Mouse (Mus musculus) hindbrain, embryonic 10.5 days (tissue): ENCODE data around the gene Pitx1. TPM values are rescaled to one million over a fixed set of nuclear protein-coding genes. Genes with fewer than 3 reads are reported as not detected.

Source experiments
- DNase-seq: peaks from one replicate; pipeline ENCODE4 v3.0.0-alpha.2; 2017; ENCODE audit warnings: low spot score
- H3K27ac ChIP-seq: fragments of 300-500 bp; sonication (generic); 2 replicates; pipeline ENCODE4 v1.5.1; 2016; ENCODE audit warnings: mild to moderate bottlenecking, moderate library complexity
- H3K27me3 ChIP-seq: fragments of 300-500 bp; sonication (generic); 2 replicates; pipeline ENCODE4 v1.6.1; 2016; ENCODE audit warnings: mild to moderate bottlenecking; ENCODE audit not compliant: poor library complexity, insufficient read depth, severe bottlenecking
- H3K36me3 ChIP-seq: fragments of 300-500 bp; sonication (generic); 2 replicates; pipeline ENCODE4 v1.6.1; 2016; ENCODE audit warnings: mild to moderate bottlenecking, moderate library complexity
- H3K4me1 ChIP-seq: fragments of 300-500 bp; sonication (generic); replicated peaks from 2 replicates; pipeline ENCODE4 v1.6.1; 2016; ENCODE audit warnings: mild to moderate bottlenecking
- H3K4me3 ChIP-seq: fragments of 300-500 bp; sonication (generic); 2 replicates; pipeline ENCODE4 v1.5.1; 2016; ENCODE audit warnings: mild to moderate bottlenecking, moderate library complexity
- H3K9me3 ChIP-seq: fragments of 300-500 bp; sonication (generic); 2 replicates; pipeline ENCODE4 v1.6.1; 2016; ENCODE audit warnings: mild to moderate bottlenecking, moderate library complexity
- WGBS: fragments of 180-500 bp; shearing (Covaris S2); methylation state at CpG from one replicate; pipeline ENCODE4 v1.1.7; 2016; 5-methylcytosine and 5-hydroxymethylcytosine counted together
- polyA plus RNA-seq: library from polyadenylated mRNA; unstranded; fragments of >200 nt; fragmentation: Nextera tagmentation; extraction: Ambion mirVana; gene quantifications from 2 replicates; pipeline ENCODE4 v1.2.1, GENCODE M21; 2016

The Pitx1 gene
- 0.47 and 0.80 TPM in 2 replicates for polyA plus RNA-seq

GRCm38 (mm10) chr13:55836142-55836625 is at the start of gene Pitx1:
Gene Pitx1 (minus strand): TSS chr13:55836192.
- WGBS, result under 1% methylated on average over 36 of the region's 36 CpGs
- Histone ChIP-seq H3K4me1 (peaks cover 41% of the 10 kb centered on the region), H3K27ac (no peak within 1 kb of the TSS), H3K4me3 (peak within 1 kb of the TSS; percentile 38), H3K36me3 (no peaks in the 10 kb centered on the region), H3K27me3 (peaks cover 100% of the 10 kb centered on the region), H3K9me3 (no peaks in the 10 kb centered on the region)
- peak; percentile 51 for DNase-seq

GRCm38 (mm10) chr13:55881431-55882202 is 45.6 kb upstream of the Pitx1 start:
- H3K9me3 ChIP-seq, result no peaks in the 10 kb centered on the region
- DNase-seq, result no peak
- H3K4me3 ChIP-seq, result no peak overlapping the region
- 0 out of 2 replicates have a peak overlapping the region, but pooled peaks have one; percentile 8 for H3K27ac ChIP-seq
- peaks cover 5% of the 10 kb centered on the region; the same call in 1 of the 2 replicates for H3K4me1 ChIP-seq
- no peaks in the 10 kb centered on the region for H3K36me3 ChIP-seq
- 62% methylated on average over 16 of the region's 16 CpGs for WGBS
- peaks cover 19% of the 10 kb centered on the region for H3K27me3 ChIP-seq

GRCm38 (mm10) chr13:55878353-55878752 is 42.4 kb upstream of the Pitx1 start:
- 86% methylated on average over 4 of the region's 4 CpGs for WGBS
- peaks cover 18% of the 10 kb centered on the region for H3K27me3 ChIP-seq
- DNase-seq, result no peak

GRCm38 (mm10) chr13:55871410-55871809 is 35.4 kb upstream of the Pitx1 start:
- Histone ChIP-seq H3K36me3 (no peaks in the 10 kb centered on the region), H3K27ac (no peak overlapping the region), H3K4me1 (peaks cover 23% of the 10 kb centered on the region), H3K4me3 (no peak overlapping the region), H3K9me3 (0 out of 2 replicates have a peak, but pooled peaks cover 10% of the 10 kb centered on the region), H3K27me3 (0 out of 2 replicates have a peak, but pooled peaks cover 2% of the 10 kb centered on the region)
- no peak for DNase-seq
- 80% methylated on average over 7 of the region's 7 CpGs for WGBS

More at GRCm38 (mm10) chr13:55878353-55878752, 42.4 kb upstream of the Pitx1 start:
- no peak overlapping the region for H3K4me3 ChIP-seq
- no peaks in the 10 kb centered on the region for H3K36me3 ChIP-seq
- peaks cover 17% of the 10 kb centered on the region for H3K4me1 ChIP-seq
- H3K9me3 ChIP-seq, result no peaks in the 10 kb centered on the region
- no peak overlapping the region for H3K27ac ChIP-seq

- 69% methylated on average over 1 of the region's 1 CpGs for WGBS
- DNase-seq, result no peak
- Histone ChIP-seq H3K27me3 (0 out of 2 replicates have a peak, but pooled peaks cover 6% of the 10 kb centered on the region), H3K9me3 (0 out of 2 replicates have a peak, but pooled peaks cover 10% of the 10 kb centered on the region), H3K27ac (no peak overlapping the region), H3K36me3 (no peaks in the 10 kb centered on the region), H3K4me3 (no peak overlapping the region), H3K4me1 (peaks cover 19% of the 10 kb centered on the region)
Observed at GRCm38 (mm10) chr13:55870001-55870400, 34.0 kb upstream of the Pitx1 start.

GRCm38 (mm10) chr13:55867540-55868103 is 31.6 kb upstream of the Pitx1 start:
- Histone ChIP-seq H3K27me3 (peaks cover 23% of the 10 kb centered on the region), H3K9me3 (0 out of 2 replicates have a peak, but pooled peaks cover 10% of the 10 kb centered on the region), H3K4me3 (no peak overlapping the region), H3K27ac (no peak overlapping the region), H3K4me1 (peaks cover 11% of the 10 kb centered on the region), H3K36me3 (no peaks in the 10 kb centered on the region)
- 72% methylated on average over 13 of the region's 13 CpGs for WGBS
- no peak for DNase-seq

GRCm38 (mm10) chr13:55860483-55860882 is 24.5 kb upstream of the Pitx1 start:
- Histone ChIP-seq H3K27me3 (peaks cover 86% of the 10 kb centered on the region), H3K36me3 (no peaks in the 10 kb centered on the region), H3K9me3 (no peaks in the 10 kb centered on the region), H3K4me3 (no peak overlapping the region), H3K4me1 (peaks cover 20% of the 10 kb centered on the region), H3K27ac (no peak overlapping the region)
- DNase-seq, result no peak
- 67% methylated on average over 10 of the region's 10 CpGs for WGBS

GRCm38 (mm10) chr13:55858463-55858862 is 22.5 kb upstream of the Pitx1 start:
- Histone ChIP-seq H3K27me3 (peaks cover 98% of the 10 kb centered on the region), H3K4me1 (peaks cover 20% of the 10 kb centered on the region), H3K4me3 (no peak overlapping the region), H3K9me3 (no peaks in the 10 kb centered on the region), H3K27ac (no peak overlapping the region), H3K36me3 (no peaks in the 10 kb centered on the region)
- DNase-seq, result no peak
- 88% methylated on average over 5 of the region's 5 CpGs for WGBS

- Histone ChIP-seq H3K27me3 (peaks cover 99% of the 10 kb centered on the region), H3K4me1 (peaks cover 23% of the 10 kb centered on the region), H3K36me3 (no peaks in the 10 kb centered on the region), H3K4me3 (no peak overlapping the region), H3K27ac (no peak overlapping the region), H3K9me3 (no peaks in the 10 kb centered on the region)
- 66% methylated on average over 7 of the region's 7 CpGs for WGBS
- DNase-seq, result no peak
Observed at GRCm38 (mm10) chr13:55855793-55856192, 19.8 kb upstream of the Pitx1 start.

- Histone ChIP-seq H3K36me3 (no peaks in the 10 kb centered on the region), H3K4me1 (peaks cover 30% of the 10 kb centered on the region), H3K27ac (no peak overlapping the region), H3K27me3 (peaks cover 97% of the 10 kb centered on the region), H3K4me3 (no peak overlapping the region), H3K9me3 (no peaks in the 10 kb centered on the region)
- WGBS, result 78% methylated on average over 3 of the region's 3 CpGs
- DNase-seq, result no peak
Observed at GRCm38 (mm10) chr13:55852205-55852604, 16.2 kb upstream of the Pitx1 start.

GRCm38 (mm10) chr13:55850726-55851125 is 14.7 kb upstream of the Pitx1 start:
- DNase-seq, result no peak
- Histone ChIP-seq H3K4me1 (peaks cover 31% of the 10 kb centered on the region), H3K27ac (no peak overlapping the region), H3K27me3 (peaks cover 97% of the 10 kb centered on the region), H3K9me3 (no peaks in the 10 kb centered on the region), H3K36me3 (no peaks in the 10 kb centered on the region), H3K4me3 (no peak overlapping the region)
- WGBS, result 76% methylated on average over 5 of the region's 5 CpGs

- Histone ChIP-seq H3K9me3 (peaks cover 4% of the 10 kb centered on the region; the same call in 1 of the 2 replicates), H3K27ac (no peak overlapping the region), H3K4me1 (peaks cover 31% of the 10 kb centered on the region), H3K27me3 (peaks cover 94% of the 10 kb centered on the region), H3K4me3 (no peak overlapping the region), H3K36me3 (no peaks in the 10 kb centered on the region)
- WGBS, result 68% methylated on average over 13 of the region's 13 CpGs
- DNase-seq, result no peak
Observed at GRCm38 (mm10) chr13:55848604-55849190, 12.7 kb upstream of the Pitx1 start.
